Mouse (Mus musculus) CH12.LX (cell line): ENCODE data around the gene Thtpa. TPM values are rescaled to one million over a fixed set of nuclear protein-coding genes. Genes with fewer than 3 reads are reported as not detected.

ENCODE experiments used
- DNase-seq: peaks from one replicate; pipeline ENCODE4 v3.0.0-alpha.2; 2013; ENCODE audit errors: extremely low read depth
- H3K27ac ChIP-seq: 2 replicates; pipeline ENCODE4 v1.5.1; 2012; ENCODE audit warnings: low read depth, mild to moderate bottlenecking, control low read depth, moderate library complexity; ENCODE audit not compliant: insufficient read depth
- H3K27me3 ChIP-seq: replicated peaks from 2 replicates; pipeline ENCODE3; 2012; ENCODE audit warnings: inconsistent platforms
- H3K36me3 ChIP-seq, 2 experiments: replicated peaks in 1 of 2; 2 replicates each; pipeline versions ENCODE3 to v1.6.1; 2012; ENCODE audit warnings: inconsistent platforms in 1 of 2, low read length in 1 of 2, mild to moderate bottlenecking in 1 of 2, mixed read lengths in 1 of 2, moderate library complexity in 1 of 2; ENCODE audit not compliant: control insufficient read depth in 1 of 2, insufficient read depth in 1 of 2
- H3K4me1 ChIP-seq, 2 experiments: 2 replicates each; pipeline ENCODE4 v1.6.1; 2012; ENCODE audit warnings: inconsistent platforms in 1 of 2, moderate library complexity in 1 of 2; ENCODE audit not compliant: insufficient read depth in 2 of 2, control insufficient read depth in 1 of 2
- H3K4me2 ChIP-seq: 2 replicates; pipeline ENCODE4 v1.6.1; 2012; ENCODE audit warnings: low read depth, mild to moderate bottlenecking, control low read depth; ENCODE audit not compliant: poor library complexity, insufficient read depth, severe bottlenecking
- H3K4me3 ChIP-seq, 3 experiments: fragments of 150-350 bp in 1 of 3; sonication (generic) in 1 of 3; replicated peaks in 1 of 3; 2 replicates each; pipeline versions ENCODE3 to v1.5.1; 2011 to 2012; ENCODE audit warnings: low read depth in 2 of 3, low read length in 2 of 3, mild to moderate bottlenecking in 2 of 3, moderate library complexity in 2 of 3, control low read depth in 1 of 3, improper control_type of control experiment in 1 of 3, inconsistent platforms in 1 of 3, mixed read lengths in 1 of 3; ENCODE audit not compliant: poor library complexity in 1 of 3
- H3K79me2 ChIP-seq: replicated peaks from 2 replicates; pipeline ENCODE4 v1.6.1; 2012; ENCODE audit warnings: mild to moderate bottlenecking, moderate library complexity; ENCODE audit not compliant: control insufficient read depth, poor library complexity, insufficient read depth, severe bottlenecking; ENCODE audit errors: extremely low read depth
- H3K9ac ChIP-seq: 2 replicates; pipeline ENCODE4 v1.6.1; 2012; ENCODE audit warnings: low read depth, mild to moderate bottlenecking, control low read depth, moderate library complexity; ENCODE audit not compliant: insufficient read depth
- H3K9me3 ChIP-seq: replicated peaks from 2 replicates; pipeline ENCODE3; 2012; ENCODE audit warnings: low read length, inconsistent platforms, mixed read lengths
- CHD2 ChIP-seq: IDR thresholded peaks from 2 replicates; pipeline ENCODE4 v1.6.1; 2011; ENCODE audit warnings: low read length, improper control_type of control experiment
- ELF1 ChIP-seq: IDR thresholded peaks from 2 replicates; pipeline ENCODE4 v1.6.1; 2014; ENCODE audit warnings: low read depth, mild to moderate bottlenecking, inconsistent platforms, low read length, improper control_type of control experiment
- EP300 ChIP-seq: IDR thresholded peaks from 2 replicates; pipeline ENCODE4 v1.6.1; 2011; ENCODE audit warnings: low read length, improper control_type of control experiment
- GABPA ChIP-seq: IDR thresholded peaks from 2 replicates; pipeline ENCODE4 v1.6.1; 2012; ENCODE audit warnings: low read depth, low read length, improper control_type of control experiment, inconsistent platforms; ENCODE audit not compliant: insufficient replicate concordance
- HCFC1 ChIP-seq: IDR thresholded peaks from 2 replicates; pipeline ENCODE4 v1.6.1; 2012; ENCODE audit warnings: low read depth, mild to moderate bottlenecking, inconsistent platforms, low read length, improper control_type of control experiment
- JUN ChIP-seq: IDR thresholded peaks from 2 replicates; pipeline ENCODE4 v1.6.1; 2011; ENCODE audit warnings: low read depth, mild to moderate bottlenecking, low read length, improper control_type of control experiment, moderate library complexity; ENCODE audit not compliant: insufficient read depth
- MAFK ChIP-seq: IDR thresholded peaks from 2 replicates; pipeline ENCODE4 v1.6.1; 2011; ENCODE audit warnings: low read length, improper control_type of control experiment; ENCODE audit not compliant: insufficient replicate concordance
- MAZ ChIP-seq: IDR thresholded peaks from 2 replicates; pipeline ENCODE4 v1.6.1; 2012; ENCODE audit warnings: low read depth, mild to moderate bottlenecking, inconsistent platforms, low read length, improper control_type of control experiment, moderate library complexity
- MXI1 ChIP-seq: IDR thresholded peaks from 2 replicates; pipeline ENCODE4 v1.6.1; 2011; ENCODE audit warnings: mild to moderate bottlenecking, low read depth, low read length, improper control_type of control experiment
- PAX5 ChIP-seq: IDR thresholded peaks from 2 replicates; pipeline ENCODE4 v1.6.1; 2012; ENCODE audit warnings: low read length, inconsistent platforms, mixed read lengths
- POLR2A ChIP-seq: IDR thresholded peaks from 2 replicates; pipeline ENCODE4 v1.6.1; 2011; ENCODE audit warnings: low read depth, mild to moderate bottlenecking, improper control_type of control experiment, low read length
- POLR2AphosphoS2 ChIP-seq: IDR thresholded peaks from 2 replicates; pipeline ENCODE4 v1.6.1; 2011; ENCODE audit warnings: low read depth, low read length, improper control_type of control experiment
- SIN3A ChIP-seq: IDR thresholded peaks from 2 replicates; pipeline ENCODE4 v1.6.1; 2012; ENCODE audit warnings: low read length, improper control_type of control experiment, inconsistent platforms
- USF2 ChIP-seq: conservative IDR thresholded peaks from 2 replicates; pipeline ENCODE4 v1.6.1; 2011; ENCODE audit warnings: low read depth, low read length, improper control_type of control experiment
- ZC3H11A ChIP-seq: IDR thresholded peaks from 2 replicates; pipeline ENCODE4 v1.6.1; 2012; ENCODE audit warnings: low read depth, mild to moderate bottlenecking, inconsistent platforms, low read length, improper control_type of control experiment
- ZMIZ1 ChIP-seq: IDR thresholded peaks from 2 replicates; pipeline ENCODE4 v1.6.1; 2012; ENCODE audit warnings: low read depth, mild to moderate bottlenecking, inconsistent platforms, low read length, improper control_type of control experiment
- dilution Hi-C: fragments of 300-500 bp; cut with MboI; formaldehyde crosslinking; loops from 2 replicates; pipeline ENCODE4 v1.14.3; 2020; ENCODE audit warnings: low sequenced_read_pairs; ENCODE audit not compliant: extremely low pct_unique_long_range_greater_than_20kb, extremely low pct_ligation_motif_present
- in situ Hi-C: fragments of 300-500 bp; cut with MboI; formaldehyde crosslinking; loops from 3 replicates; pipeline ENCODE4 v1.14.3; 2019; ENCODE audit warnings: low sequenced_read_pairs, low pct_ligation_motif_present, low pct_unique_long_range_greater_than_20kb, mixed read lengths
- polyA plus RNA-seq: library from polyadenylated mRNA; unstranded; fragments of >175 nt; gene quantifications from 2 replicates; pipeline ENCODE4 v1.2.1, GENCODE M21; 2012; ENCODE audit warnings: low read depth; ENCODE audit not compliant: insufficient read length
- total RNA-seq, 2 experiments: library from RNA; depleted of rRNA; stranded (reverse); fragments of 300-350 nt in 1 of 2; fragments of >200 nt in 1 of 2; gene quantifications; 2 replicates each; pipeline ENCODE4 v1.2.3; 2012 to 2014

The Thtpa gene
- total and polyA plus RNA-seq, 3 experiments = 4.0 to 9.4 (median 6.7) TPM

GRCm38 (mm10) chr14:55055167-55055834 is 39.3 kb upstream of the Thtpa start:
- TF ChIP-seq SIN3A (no peak), GABPA (no peak), EP300 (no peak), ZC3H11A (no peak), HCFC1 (no peak)
- DNase-seq = no peak
- dilution Hi-C loops = no loop called here
- Histone ChIP-seq H3K79me2 (no peaks in the 10 kb centered on the region), H3K27me3 (peaks cover 40% of the 10 kb centered on the region), H3K9ac (no peak overlapping the region), H3K4me2 (no peak overlapping the region), H3K27ac (no peak overlapping the region), H3K4me3 (no peak overlapping the region), H3K9me3 (no peaks in the 10 kb centered on the region), H3K4me1 (peaks cover 0 to 4% of the 10 kb centered on the region in 2 experiments; a peak in 1 of 4 replicates), H3K36me3 (no peaks in the 10 kb centered on the region)
- in situ Hi-C loops = no loop called here

DNA sequence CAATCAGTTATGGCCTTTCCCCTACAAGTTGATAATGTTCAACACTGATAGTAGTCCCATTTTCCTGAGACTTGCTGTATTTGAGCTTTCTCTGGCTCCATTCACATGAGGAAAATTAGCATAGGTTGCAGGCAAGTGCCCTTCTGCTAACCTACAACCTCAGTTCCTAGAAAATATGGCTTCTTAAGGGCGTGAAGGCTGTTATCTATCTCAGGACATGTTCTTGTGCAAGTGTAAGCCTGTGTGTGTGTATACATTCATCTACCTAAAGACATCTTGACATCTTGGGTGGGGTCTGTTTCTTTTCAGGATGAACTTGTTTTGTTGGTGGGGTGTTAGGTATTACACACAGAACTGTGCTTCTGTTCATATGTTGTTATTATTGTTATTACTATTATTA is 35.6 kb upstream of the Thtpa start:
- Histone ChIP-seq H3K4me1 (peaks cover 5 to 13% of the 10 kb centered on the region in 2 experiments; a peak in 2 of 4 replicates), H3K4me2 (no peak overlapping the region), H3K36me3 (no peaks in the 10 kb centered on the region), H3K9me3 (no peaks in the 10 kb centered on the region), H3K27me3 (peaks cover 38% of the 10 kb centered on the region), H3K9ac (no peak overlapping the region), H3K4me3 (no peak overlapping the region), H3K79me2 (no peaks in the 10 kb centered on the region), H3K27ac (no peak overlapping the region)
- DNase-seq = no peak
- dilution Hi-C loops (no loop called here), in situ Hi-C loops (no loop called here)
- no peak for TF ChIP-seq PAX5
- TF ChIP-seq MAFK = no peak
- no peak for TF ChIP-seq EP300
- no peak for TF ChIP-seq ELF1
- no peak for TF ChIP-seq POLR2A
- TF ChIP-seq MAZ = no peak
- TF ChIP-seq CHD2 = no peak
- TF ChIP-seq JUN = no peak
- no peak for TF ChIP-seq POLR2AphosphoS2

GRCm38 (mm10) chr14:55059931-55060330 is 34.7 kb upstream of the Thtpa start:
- no peak overlapping the region for H3K27ac ChIP-seq
- H3K4me3 ChIP-seq = no peak overlapping the region
- peaks cover 33% of the 10 kb centered on the region for H3K27me3 ChIP-seq
- H3K9me3 ChIP-seq = no peaks in the 10 kb centered on the region
- H3K4me1 ChIP-seq = peaks cover 5 to 16% of the 10 kb centered on the region in 2 experiments; a peak in 2 of 4 replicates
- DNase-seq = no peak
- dilution Hi-C loops = no loop called here
- H3K36me3 ChIP-seq = no peaks in the 10 kb centered on the region
- H3K9ac ChIP-seq = no peak overlapping the region
- H3K79me2 ChIP-seq = no peaks in the 10 kb centered on the region
- TF ChIP-seq POLR2AphosphoS2 (no peak), EP300 (no peak), ZMIZ1 (no peak), MXI1 (no peak), USF2 (no peak), POLR2A (no peak), MAZ (no peak)
- in situ Hi-C loops = no loop called here
- no peak overlapping the region for H3K4me2 ChIP-seq
